Mouse (Mus musculus) bone marrow macrophage, adult 2 months (primary cell): ENCODE measurements around the gene Slc9a1.

Experiments used
- CTCF ChIP-seq: IDR thresholded peaks from 2 replicates; pipeline ENCODE4 v1.5.1; 2012; ENCODE audit warnings: low read depth, mild to moderate bottlenecking, low read length, moderate library complexity
- POLR2A ChIP-seq: IDR thresholded peaks from 2 replicates; pipeline ENCODE4 v1.6.1; 2012; ENCODE audit warnings: mild to moderate bottlenecking, low read depth, low read length, borderline replicate concordance

DNA sequence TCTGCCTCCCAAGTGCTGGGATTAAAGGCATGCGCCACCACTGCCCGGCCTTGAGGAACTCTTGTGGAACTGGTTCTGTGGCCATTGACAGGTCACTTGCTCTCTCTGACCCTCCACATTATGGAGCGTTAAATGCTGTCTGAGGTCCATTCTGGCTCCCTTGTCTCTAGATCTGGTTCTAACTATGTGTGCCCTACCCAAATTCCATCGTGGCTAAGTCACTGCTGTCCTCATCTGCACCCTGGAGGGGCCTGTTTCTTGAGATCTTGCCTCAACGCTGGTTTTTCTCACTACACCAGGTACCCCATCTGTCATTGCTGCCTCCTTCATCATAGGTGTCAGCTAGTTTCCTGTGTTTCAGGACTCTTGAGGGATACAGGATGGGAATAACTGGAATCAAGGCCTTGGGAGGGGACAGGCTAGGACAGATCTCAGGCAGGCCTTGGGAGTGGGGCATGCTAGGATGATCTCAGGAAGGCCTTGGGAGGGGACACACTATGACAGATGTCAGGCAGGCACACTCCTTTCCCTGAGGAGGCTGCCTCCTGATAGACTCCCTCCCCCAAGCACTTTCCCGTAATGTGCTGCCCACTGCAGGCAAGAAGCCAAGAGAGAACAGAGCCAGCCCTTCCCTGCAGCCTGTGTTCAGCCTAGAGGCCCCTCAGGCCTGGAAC, 37.7 kb downstream of the Slc9a1 start:
- TF ChIP-seq POLR2A: no peak
- TF ChIP-seq CTCF: no peak
